Mouse (Mus musculus) limb, embryonic 10.5 days (tissue): Measurements from ENCODE around the gene Ttc39b. TPM values are rescaled to one million over a fixed set of nuclear protein-coding genes. Genes with fewer than 3 reads are reported as not detected.

ENCODE experiments used
- DNase-seq: peaks from one replicate; pipeline ENCODE4 v3.0.0-alpha.2; 2017; ENCODE audit warnings: low spot score
- H3K27ac ChIP-seq: fragments of 300-500 bp; sonication (generic); 2 replicates; pipeline ENCODE4 v1.5.1; 2016; ENCODE audit warnings: mild to moderate bottlenecking
- H3K27me3 ChIP-seq: fragments of 300-500 bp; sonication (generic); 2 replicates; pipeline ENCODE4 v1.6.1; 2016; ENCODE audit warnings: low read depth, mild to moderate bottlenecking; ENCODE audit not compliant: poor library complexity, severe bottlenecking
- H3K36me3 ChIP-seq: fragments of 300-500 bp; sonication (generic); 2 replicates; pipeline ENCODE4 v1.6.1; 2016; ENCODE audit warnings: mild to moderate bottlenecking, moderate library complexity
- H3K4me1 ChIP-seq: fragments of 300-500 bp; sonication (generic); 2 replicates; pipeline ENCODE4 v1.6.1; 2016
- H3K4me3 ChIP-seq: fragments of 300-500 bp; sonication (generic); 2 replicates; pipeline ENCODE4 v1.5.1; 2016; ENCODE audit warnings: mild to moderate bottlenecking, moderate library complexity
- H3K9me3 ChIP-seq: fragments of 300-500 bp; sonication (generic); replicated peaks from 2 replicates; pipeline ENCODE4 v1.6.1; 2016; ENCODE audit warnings: mild to moderate bottlenecking
- WGBS: fragments of 180-500 bp; shearing (Covaris S2); methylation state at CpG from one replicate; pipeline ENCODE4 v1.1.7; 2016; 5-methylcytosine and 5-hydroxymethylcytosine counted together
- polyA plus RNA-seq: library from polyadenylated mRNA; unstranded; fragments of >200 nt; fragmentation: Nextera tagmentation; extraction: Ambion mirVana; gene quantifications from 2 replicates; pipeline ENCODE4 v1.2.1, GENCODE M21; 2016

The Ttc39b gene
- polyA plus RNA-seq, 1 experiment from 2014 or later: 2.1 TPM

DNA sequence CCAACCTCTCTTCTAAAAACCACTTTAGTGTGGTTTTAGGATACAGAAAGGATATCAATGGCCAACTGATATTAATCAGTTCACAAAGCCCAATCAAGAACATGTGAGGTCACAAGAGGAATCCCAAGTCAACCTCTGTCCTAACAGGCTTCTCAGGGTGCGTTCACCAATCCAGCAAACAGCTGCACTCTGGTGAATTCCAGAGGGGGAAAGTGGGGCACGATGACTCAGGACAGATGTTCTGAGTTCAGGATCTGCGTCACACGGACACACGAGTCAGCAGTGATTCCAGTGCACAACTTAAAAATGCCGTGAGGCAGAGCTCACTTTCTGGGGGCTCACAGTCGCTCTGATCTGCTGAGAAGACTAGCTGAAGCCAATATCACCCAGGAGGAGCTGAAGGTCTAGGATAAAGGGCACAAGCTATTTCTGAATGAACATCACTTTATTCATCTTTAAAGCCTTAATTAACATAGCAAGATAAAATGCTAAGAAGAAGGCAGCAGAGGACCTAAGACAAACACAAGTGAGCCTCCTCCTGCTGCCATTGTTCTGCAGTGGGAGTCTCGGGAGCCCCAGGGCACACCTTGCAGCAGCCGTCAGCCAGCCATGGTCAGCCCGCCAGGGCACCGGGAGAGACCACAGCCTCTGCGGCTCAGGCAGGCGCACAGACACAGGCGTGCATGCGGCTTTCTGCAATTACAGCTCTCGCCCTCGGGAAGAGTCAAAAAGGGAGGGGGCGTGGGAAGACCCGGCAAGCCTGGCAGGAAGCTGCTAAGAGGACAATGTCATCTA lies 39.9 kb downstream of the Ttc39b start:
- no peaks in the 10 kb centered on the region for H3K27me3 ChIP-seq
- WGBS: 22% methylated on average over 19 of the region's 19 CpGs
- H3K4me3 ChIP-seq: peak overlapping the region; percentile 52
- peak; percentile 74 for DNase-seq
- no peaks in the 10 kb centered on the region for H3K36me3 ChIP-seq
- H3K9me3 ChIP-seq: no peaks in the 10 kb centered on the region
- H3K4me1 ChIP-seq: peaks cover 13% of the 10 kb centered on the region
- peak overlapping the region; percentile 1; the same call in 1 of the 2 replicates for H3K27ac ChIP-seq

DNA sequence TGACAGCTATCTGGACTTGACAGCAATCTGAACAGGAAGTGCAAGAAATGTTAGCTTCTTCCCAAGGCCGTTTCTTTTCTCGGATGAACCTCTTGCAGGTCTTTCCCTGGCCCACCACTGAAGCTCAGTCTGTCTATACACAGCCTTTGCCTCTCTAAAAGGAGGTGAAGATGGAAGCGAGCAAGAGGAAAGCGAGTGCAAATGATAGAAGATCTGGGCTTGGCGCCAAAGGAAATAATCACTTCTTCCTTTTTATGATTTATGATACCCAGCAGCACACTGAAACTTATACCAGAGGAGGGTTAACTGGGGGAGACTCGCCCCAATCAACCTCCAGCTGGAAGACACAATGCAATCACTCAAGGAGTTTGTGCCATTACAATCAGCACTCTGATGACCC lies 41.6 kb downstream of the Ttc39b start:
- Histone ChIP-seq H3K4me1 (peaks cover 13% of the 10 kb centered on the region), H3K36me3 (no peaks in the 10 kb centered on the region), H3K4me3 (no peak overlapping the region), H3K27ac (no peak overlapping the region), H3K27me3 (no peaks in the 10 kb centered on the region), H3K9me3 (no peaks in the 10 kb centered on the region)
- 82% methylated on average over 6 of the region's 6 CpGs for WGBS
- DNase-seq: no peak

DNA sequence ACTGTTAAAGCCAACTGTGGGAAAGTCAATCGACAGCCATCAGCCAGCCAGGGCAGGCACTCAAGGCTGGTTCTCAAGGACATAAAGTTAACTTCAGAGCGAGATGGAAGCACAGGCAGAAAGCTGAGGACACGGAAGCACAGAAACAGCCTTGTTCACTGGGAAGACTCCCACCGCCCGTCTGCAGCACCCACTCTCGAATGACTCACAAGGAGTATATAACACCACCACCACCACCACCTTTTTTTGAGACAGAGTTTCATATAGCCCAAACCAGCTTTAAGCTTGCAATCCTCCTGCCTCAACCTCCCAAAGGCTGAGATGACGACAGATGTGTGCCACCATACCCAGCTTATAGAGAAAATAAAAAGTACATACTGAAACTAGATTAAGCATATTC lies 44.8 kb downstream of the Ttc39b start:
- H3K36me3 ChIP-seq: no peaks in the 10 kb centered on the region
- H3K4me3 ChIP-seq: no peak overlapping the region
- no peaks in the 10 kb centered on the region for H3K9me3 ChIP-seq
- peaks cover 3% of the 10 kb centered on the region for H3K4me1 ChIP-seq
- no peak for DNase-seq
- H3K27me3 ChIP-seq: no peaks in the 10 kb centered on the region
- no peak overlapping the region for H3K27ac ChIP-seq
- 92% methylated on average over 7 of the region's 7 CpGs for WGBS

DNA sequence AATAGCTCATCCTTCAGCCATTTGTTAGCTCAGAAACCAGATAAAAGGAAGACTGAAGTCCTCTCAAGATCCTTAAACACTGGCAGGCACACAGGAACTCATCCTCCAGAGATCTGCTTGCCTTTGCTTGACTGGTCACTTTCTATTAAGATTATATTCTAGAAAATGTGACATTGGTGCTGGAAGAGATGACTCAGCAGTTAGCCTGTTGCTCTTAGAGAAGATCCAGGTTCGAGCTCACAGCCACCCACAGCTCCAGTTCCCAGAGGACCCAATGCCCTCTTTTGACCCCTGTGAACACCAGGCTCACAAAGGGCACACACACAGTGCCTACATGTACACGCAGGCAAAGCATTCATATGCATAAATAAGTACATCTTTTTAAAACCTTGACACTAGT lies 49.8 kb downstream of the Ttc39b start:
- 74% methylated on average over 2 of the region's 2 CpGs for WGBS
- H3K27me3 ChIP-seq: no peaks in the 10 kb centered on the region
- no peak overlapping the region for H3K27ac ChIP-seq
- H3K9me3 ChIP-seq: no peaks in the 10 kb centered on the region
- no peaks in the 10 kb centered on the region for H3K36me3 ChIP-seq
- no peak for DNase-seq
- no peaks in the 10 kb centered on the region for H3K4me1 ChIP-seq
- no peak overlapping the region for H3K4me3 ChIP-seq

DNA sequence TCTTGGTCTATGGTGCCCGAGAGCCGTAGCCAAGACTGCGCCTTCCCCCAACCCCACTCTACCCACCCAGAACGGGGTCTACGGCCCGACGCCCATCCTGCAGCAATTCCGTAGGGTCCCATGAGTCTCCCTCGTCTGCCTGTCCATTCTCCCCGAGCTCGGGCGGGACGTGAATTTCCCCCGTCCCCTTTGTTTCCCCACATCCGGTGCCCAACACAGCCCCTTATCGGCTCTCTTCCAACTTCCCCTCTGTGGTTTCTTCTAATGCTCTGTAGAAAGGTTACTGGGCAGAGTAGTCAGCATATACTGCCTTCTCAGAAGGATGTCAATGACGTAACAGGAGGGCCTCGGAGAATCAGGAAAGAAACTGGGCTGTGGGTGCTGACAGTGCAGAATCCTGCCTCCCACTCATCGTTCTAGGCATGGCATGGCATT lies 50.4 kb downstream of the Ttc39b start:
- Histone ChIP-seq H3K27me3 (no peaks in the 10 kb centered on the region), H3K27ac (no peak overlapping the region), H3K36me3 (no peaks in the 10 kb centered on the region), H3K4me1 (no peaks in the 10 kb centered on the region), H3K4me3 (no peak overlapping the region), H3K9me3 (no peaks in the 10 kb centered on the region)
- DNase-seq: no peak
- WGBS: 94% methylated on average over 19 of the region's 19 CpGs

DNA sequence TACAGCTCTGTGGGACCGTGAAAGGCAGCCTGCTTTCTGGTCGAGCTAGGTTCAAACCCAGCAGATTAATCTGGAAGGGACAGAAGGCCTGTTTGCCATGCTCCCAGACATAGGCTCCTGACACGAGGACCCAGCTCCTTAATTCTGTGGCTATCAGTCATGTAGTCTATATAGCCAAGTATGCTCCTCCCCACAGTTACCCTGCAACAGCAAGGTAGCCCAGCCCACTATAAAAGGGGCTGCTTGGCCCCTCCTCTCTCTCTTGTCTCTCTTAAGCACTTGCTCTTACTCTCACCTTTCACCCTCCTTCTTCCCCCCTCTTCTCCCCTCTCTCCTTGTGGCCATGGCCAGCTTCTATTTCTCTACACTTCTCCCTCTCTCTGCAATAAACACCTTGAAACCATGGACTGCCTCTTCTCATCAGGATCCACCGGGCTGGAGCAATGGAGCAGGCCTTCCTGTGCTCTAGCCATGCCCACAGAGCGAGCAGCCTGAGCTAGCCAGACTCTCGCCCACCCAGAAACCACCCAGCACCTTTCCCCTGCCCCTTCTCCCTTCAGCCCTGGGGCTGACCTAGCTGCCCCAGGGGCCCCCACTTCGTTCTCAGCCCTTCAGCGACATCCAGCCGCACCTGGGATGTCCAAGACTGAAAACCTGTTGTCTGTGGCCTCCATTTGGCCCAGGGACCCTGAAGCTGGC lies 51.0 kb downstream of the Ttc39b start:
- Histone ChIP-seq H3K4me3 (no peak overlapping the region), H3K36me3 (no peaks in the 10 kb centered on the region), H3K9me3 (no peaks in the 10 kb centered on the region), H3K4me1 (no peaks in the 10 kb centered on the region), H3K27ac (no peak overlapping the region), H3K27me3 (no peaks in the 10 kb centered on the region)
- no peak for DNase-seq
- 78% methylated on average over 9 of the region's 9 CpGs for WGBS

DNA sequence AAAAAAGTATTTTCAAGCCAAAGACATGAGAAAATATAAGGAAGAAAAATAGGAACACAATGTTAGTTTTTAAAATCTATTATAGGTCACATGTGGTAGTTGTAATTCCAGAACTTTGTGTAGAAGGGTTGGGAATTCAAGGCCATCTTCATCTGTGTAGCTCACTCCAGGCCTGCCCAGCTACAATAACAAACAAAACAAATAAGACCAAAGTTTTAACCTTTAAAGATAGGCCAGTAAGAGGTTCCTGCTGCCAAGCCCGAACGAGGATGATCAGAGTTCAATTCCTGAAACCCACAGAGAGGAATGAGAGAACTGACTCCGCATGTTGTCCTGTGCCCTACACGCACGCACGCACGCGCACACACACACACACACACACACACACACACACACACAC lies 53.6 kb downstream of the Ttc39b start:
- Histone ChIP-seq H3K27me3 (no peaks in the 10 kb centered on the region), H3K9me3 (no peaks in the 10 kb centered on the region), H3K4me3 (no peak overlapping the region), H3K4me1 (peaks cover 6% of the 10 kb centered on the region; the same call in 1 of the 2 replicates), H3K27ac (no peak overlapping the region), H3K36me3 (no peaks in the 10 kb centered on the region)
- 94% methylated on average over 8 of the region's 8 CpGs for WGBS
- DNase-seq: no peak

DNA sequence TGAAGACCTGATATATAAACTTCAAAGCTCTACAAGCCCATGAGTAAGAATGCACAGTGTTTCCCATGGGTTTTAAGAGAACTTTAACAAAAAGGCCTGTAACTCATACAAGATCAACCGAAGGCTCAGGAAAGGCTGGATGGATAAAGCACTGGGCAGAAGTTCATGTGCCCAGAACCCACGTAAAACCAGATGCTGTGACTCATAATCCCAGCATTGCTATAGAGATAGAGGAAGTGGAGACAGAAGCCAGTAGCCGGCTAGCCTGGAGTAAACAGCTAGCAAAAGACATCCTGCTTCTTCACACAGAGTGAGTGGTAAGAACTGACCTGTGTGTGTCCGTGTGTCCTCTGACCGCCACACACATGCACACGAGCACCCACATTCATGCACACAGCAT lies 54.4 kb downstream of the Ttc39b start:
- DNase-seq: no peak
- WGBS: 87% methylated on average over 6 of the region's 6 CpGs
- peaks cover 6% of the 10 kb centered on the region; the same call in 1 of the 2 replicates for H3K4me1 ChIP-seq

DNA sequence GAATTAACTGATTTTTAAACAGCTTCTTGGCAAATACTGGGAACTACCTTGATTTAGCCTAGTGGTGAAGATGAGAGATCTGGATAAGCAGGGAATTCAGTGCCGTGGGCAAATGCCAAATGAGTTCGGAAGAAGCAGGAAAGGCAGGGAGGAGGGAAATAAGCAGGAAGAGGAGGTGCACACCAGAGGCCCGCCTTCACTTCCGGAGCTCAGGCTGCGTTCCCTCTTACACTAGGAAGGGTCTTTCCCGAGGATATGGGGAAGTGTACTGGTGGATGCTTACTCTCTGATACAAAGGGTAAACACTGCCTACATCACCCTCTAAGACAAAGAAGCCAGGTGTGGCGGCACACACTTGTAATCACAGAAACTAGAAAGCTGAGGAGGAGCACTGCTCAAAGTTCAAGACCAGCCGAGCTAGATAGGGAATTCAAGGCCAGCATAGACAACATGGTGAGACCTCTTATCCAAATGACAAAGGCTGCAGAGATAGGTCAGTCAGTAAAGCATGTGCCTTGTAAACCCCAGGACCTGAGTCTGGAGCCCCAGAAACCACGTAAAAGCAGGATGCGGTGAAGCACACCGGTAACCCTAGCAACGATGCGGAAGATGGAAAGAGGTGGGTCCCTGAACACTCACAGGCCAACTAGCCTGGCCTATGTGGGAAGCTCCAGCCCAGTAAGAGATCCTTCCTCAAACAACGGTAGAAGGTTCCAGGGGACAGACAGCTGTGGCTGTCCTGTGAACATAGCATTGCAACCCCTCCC lies 57.9 kb downstream of the Ttc39b start:
- Histone ChIP-seq H3K27ac (peak overlapping the region; percentile 10; the same call in 1 of the 2 replicates), H3K36me3 (no peaks in the 10 kb centered on the region), H3K9me3 (no peaks in the 10 kb centered on the region), H3K4me1 (peaks cover 6% of the 10 kb centered on the region; the same call in 1 of the 2 replicates), H3K27me3 (no peaks in the 10 kb centered on the region), H3K4me3 (no peak overlapping the region)
- DNase-seq: no peak
- 85% methylated on average over 14 of the region's 14 CpGs for WGBS

More for the DNA sequence above, 54.4 kb downstream of the Ttc39b start:
- no peak overlapping the region for H3K27ac ChIP-seq
- no peak overlapping the region for H3K4me3 ChIP-seq
- no peaks in the 10 kb centered on the region for H3K36me3 ChIP-seq
- H3K27me3 ChIP-seq: no peaks in the 10 kb centered on the region
- no peaks in the 10 kb centered on the region for H3K9me3 ChIP-seq

DNA sequence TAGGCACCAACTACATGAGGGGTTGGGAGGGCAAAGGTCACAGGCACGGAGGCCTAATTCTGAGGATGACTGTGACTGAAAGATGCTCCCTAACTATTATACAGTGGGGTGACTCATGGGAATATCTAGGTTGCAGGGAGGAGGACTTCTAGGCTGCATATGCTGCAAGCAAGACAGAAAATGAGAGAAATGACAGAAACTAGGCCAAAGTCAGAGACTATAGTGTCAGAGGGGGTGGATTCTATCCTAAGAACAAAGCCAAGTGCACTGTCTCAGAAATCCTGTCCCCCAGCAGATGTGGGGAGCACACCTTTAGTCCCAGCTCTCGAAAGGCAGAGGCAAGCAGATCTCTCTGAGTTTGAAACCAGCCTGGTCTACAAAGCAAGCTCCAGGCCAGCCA lies 59.2 kb downstream of the Ttc39b start:
- WGBS: 92% methylated on average over 2 of the region's 2 CpGs
- Histone ChIP-seq H3K27ac (no peak overlapping the region), H3K4me1 (peaks cover 6% of the 10 kb centered on the region; the same call in 1 of the 2 replicates), H3K36me3 (no peaks in the 10 kb centered on the region), H3K4me3 (no peak overlapping the region), H3K9me3 (no peaks in the 10 kb centered on the region), H3K27me3 (no peaks in the 10 kb centered on the region)
- DNase-seq: no peak

DNA sequence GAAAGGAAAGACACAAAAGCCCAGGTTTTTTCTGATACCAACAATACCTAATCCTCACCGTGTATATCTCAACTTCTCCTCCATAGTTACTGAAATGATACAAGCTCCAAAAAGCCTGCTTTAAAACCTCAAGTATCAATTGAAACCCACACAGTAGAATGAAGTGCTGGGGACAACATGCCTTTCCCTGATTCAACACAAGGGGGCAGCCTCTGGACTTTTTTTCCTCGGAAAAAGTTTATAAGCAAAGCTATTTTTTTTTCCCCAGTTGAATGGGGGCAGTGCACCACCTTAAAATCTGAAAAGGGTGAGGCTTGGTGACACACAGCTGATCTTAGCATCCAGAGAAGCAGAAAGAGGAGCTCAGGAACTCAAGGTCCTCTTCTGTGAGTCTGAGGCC lies 62.1 kb downstream of the Ttc39b start:
- Histone ChIP-seq H3K4me3 (no peak overlapping the region), H3K9me3 (no peaks in the 10 kb centered on the region), H3K27ac (no peak overlapping the region), H3K36me3 (no peaks in the 10 kb centered on the region), H3K4me1 (peaks cover 6% of the 10 kb centered on the region; the same call in 1 of the 2 replicates), H3K27me3 (no peaks in the 10 kb centered on the region)
- DNase-seq: peak; percentile 58
- 16% methylated on average over 2 of the region's 2 CpGs for WGBS

DNA sequence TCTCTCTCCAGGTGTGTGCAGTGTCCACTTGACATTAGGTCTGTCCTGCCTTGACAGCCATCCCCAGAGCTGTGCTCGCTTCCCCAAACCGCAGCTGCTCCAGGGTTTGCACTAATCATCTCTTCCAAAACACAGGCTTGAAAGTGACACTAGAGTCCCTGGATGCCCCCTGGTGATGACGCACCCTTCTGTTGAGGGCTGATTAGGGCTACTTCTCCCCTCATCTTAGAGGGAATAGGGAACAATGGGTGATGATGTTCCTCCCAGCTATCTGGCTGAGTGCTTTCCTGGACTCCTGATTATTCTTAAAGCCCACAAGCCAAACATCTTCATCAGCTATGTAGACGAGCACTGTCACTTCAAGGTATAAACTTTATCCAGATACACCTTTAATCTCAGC lies 64.4 kb downstream of the Ttc39b start:
- no peaks in the 10 kb centered on the region for H3K27me3 ChIP-seq
- no peaks in the 10 kb centered on the region for H3K4me1 ChIP-seq
- no peak for DNase-seq
- H3K4me3 ChIP-seq: no peak overlapping the region
- H3K9me3 ChIP-seq: no peaks in the 10 kb centered on the region
- 79% methylated on average over 4 of the region's 4 CpGs for WGBS
- no peak overlapping the region for H3K27ac ChIP-seq
- no peaks in the 10 kb centered on the region for H3K36me3 ChIP-seq

DNA sequence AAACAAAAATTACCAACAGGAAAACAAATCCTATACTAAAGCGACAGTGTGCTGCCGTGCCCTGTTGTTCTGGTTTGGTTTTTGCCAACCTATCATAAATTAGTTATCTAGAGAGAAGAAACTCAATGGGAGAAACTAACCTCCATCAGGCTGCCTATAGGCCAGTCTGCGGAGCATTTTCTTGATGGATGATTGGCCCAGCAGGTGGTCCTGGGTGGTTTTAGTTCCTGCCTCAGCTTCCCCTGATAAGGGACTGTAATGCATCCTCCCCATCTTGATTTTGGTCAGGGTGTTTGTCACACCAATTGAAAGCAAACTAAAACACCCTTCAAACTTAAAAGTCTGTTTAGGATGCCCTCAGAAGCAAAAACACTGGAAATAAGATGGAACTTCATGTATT lies 65.8 kb downstream of the Ttc39b start:
- DNase-seq: no peak
- no peaks in the 10 kb centered on the region for H3K4me1 ChIP-seq
- WGBS: 87% methylated on average over 3 of the region's 3 CpGs

More for the DNA sequence above, 65.8 kb downstream of the Ttc39b start:
- Histone ChIP-seq H3K36me3 (no peaks in the 10 kb centered on the region), H3K4me3 (no peak overlapping the region), H3K27me3 (no peaks in the 10 kb centered on the region), H3K27ac (no peak overlapping the region), H3K9me3 (no peaks in the 10 kb centered on the region)
